30 mouse cellular contexts compared by ENCODE assay signal in the genomic region with DNA sequence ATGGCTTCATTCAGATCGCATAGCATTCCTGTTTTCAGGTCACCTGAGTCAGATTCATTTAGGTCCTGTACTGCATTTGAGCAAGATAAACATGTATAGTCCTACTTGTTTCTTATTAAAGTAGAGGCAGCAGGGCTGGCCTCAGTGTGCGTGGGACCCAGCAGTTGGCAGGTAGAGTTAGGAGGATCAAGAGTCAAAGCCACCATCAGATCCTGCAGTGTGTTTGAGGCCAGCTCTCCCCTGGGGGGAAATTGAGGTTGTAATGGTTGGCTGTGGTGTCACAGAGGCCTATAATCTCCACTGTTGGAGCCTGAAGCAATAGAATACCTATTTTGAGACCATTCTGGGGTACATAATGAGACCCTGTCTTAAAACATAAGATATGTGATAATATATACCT.
"Had no signal": no experiment of that assay in that cellular context is flagged by ENCODE, and none has a peak within 500 bp of the region (broad histone marks: within the 10 kb centered on the region; RNA-seq: fewer than 3 reads in every experiment).

No protein-coding gene starts in this region.

- ATAC-seq: liver, embryonic 12.5 days; liver, postnatal 0 days; lung, postnatal 0 days; midbrain, embryonic 15.5 days; midbrain, embryonic 16.5 days had no signal

- H3K4me3 ChIP-seq: limb, embryonic 10.5 days; limb, embryonic 12.5 days; limb, embryonic 13.5 days; limb, embryonic 15.5 days; liver, embryonic 12.5 days; liver, embryonic 13.5 days; liver, embryonic 15.5 days; lung, embryonic 15.5 days; megakaryocyte, embryonic 14.5 days; midbrain, embryonic 10.5 days; midbrain, embryonic 12.5 days; midbrain, embryonic 15.5 days; myocyte; neural tube, embryonic 12.5 days; neural tube, embryonic 13.5 days had no signal

- H3K9me3 ChIP-seq: limb, embryonic 10.5 days; limb, embryonic 12.5 days; limb, embryonic 13.5 days; limb, embryonic 15.5 days; liver, embryonic 12.5 days; liver, embryonic 13.5 days; liver, embryonic 15.5 days; lung, embryonic 15.5 days; megakaryocyte, embryonic 14.5 days; midbrain, embryonic 10.5 days; midbrain, embryonic 12.5 days; midbrain, embryonic 15.5 days; neural tube, embryonic 12.5 days; neural tube, embryonic 13.5 days had no signal

- H3K4me2 ChIP-seq: limb, embryonic 12.5 days; limb, embryonic 13.5 days; limb, embryonic 15.5 days; liver, embryonic 11.5 days; liver, embryonic 12.5 days; liver, embryonic 13.5 days; liver, embryonic 15.5 days; lung, embryonic 14.5 days; lung, embryonic 15.5 days; midbrain, embryonic 12.5 days; midbrain, embryonic 15.5 days; neural tube, embryonic 12.5 days; neural tube, embryonic 13.5 days had no signal

- H3K36me3 ChIP-seq: liver, embryonic 15.5 days; midbrain, embryonic 12.5 days; midbrain, embryonic 15.5 days had no signal

- H3K9ac ChIP-seq: limb, embryonic 12.5 days; limb, embryonic 13.5 days; limb, embryonic 15.5 days; liver, embryonic 12.5 days; liver, embryonic 13.5 days; liver, embryonic 14.5 days; liver, embryonic 15.5 days; liver, postnatal 0 days; lung, embryonic 14.5 days; lung, embryonic 15.5 days; midbrain, embryonic 12.5 days; midbrain, embryonic 15.5 days; neural tube, embryonic 12.5 days; neural tube, embryonic 13.5 days had no signal

- H3K27me3 ChIP-seq: limb, embryonic 12.5 days; limb, embryonic 13.5 days; limb, embryonic 15.5 days; liver, embryonic 12.5 days; liver, embryonic 13.5 days; liver, embryonic 15.5 days; lung, embryonic 15.5 days; megakaryocyte, embryonic 14.5 days; midbrain, embryonic 12.5 days; midbrain, embryonic 15.5 days; neural tube, embryonic 12.5 days; neural tube, embryonic 13.5 days had no signal

- DNase-seq: left cerebral cortex, postnatal 4 days; liver; liver, embryonic 13.5 days; liver, postnatal 0 days; lung, adult 18-20 months; lung, adult 2 months; lung, embryonic 14.5 days; lung, postnatal 14 days; lung, postnatal 36 days; lung, postnatal 4 days; midbrain, embryonic 14.5 days had no signal

- H3K4me1 ChIP-seq: limb, embryonic 10.5 days; limb, embryonic 12.5 days; limb, embryonic 13.5 days; limb, embryonic 15.5 days; liver, embryonic 12.5 days; liver, embryonic 13.5 days; liver, embryonic 15.5 days; midbrain, embryonic 10.5 days; midbrain, embryonic 12.5 days; midbrain, embryonic 15.5 days; neural tube, embryonic 12.5 days; neural tube, embryonic 13.5 days had no signal

- H3K27ac ChIP-seq: limb, embryonic 10.5 days; limb, embryonic 12.5 days; limb, embryonic 13.5 days; limb, embryonic 15.5 days; liver, embryonic 12.5 days; liver, embryonic 13.5 days; liver, embryonic 14.5 days; liver, embryonic 15.5 days; lung, embryonic 15.5 days; macrophage; midbrain, embryonic 10.5 days; midbrain, embryonic 12.5 days; midbrain, embryonic 15.5 days; neural tube, embryonic 12.5 days; neural tube, embryonic 13.5 days had no signal
